Comparison of ENCODE assay signal across 15 mouse cellular contexts in genomic region chrX:103697796-103698195, GRCm38 (mm10).
"Had no signal": no experiment of that assay in that cellular context is flagged by ENCODE, and none has a peak within 500 bp of the region (broad histone marks: within the 10 kb centered on the region; RNA-seq: fewer than 3 reads in every experiment).

No protein-coding gene starts in this region.

- H3K36me3 ChIP-seq: limb, embryonic 15.5 days; liver, embryonic 12.5 days; lung, embryonic 15.5 days; midbrain, embryonic 13.5 days; neural tube, embryonic 15.5 days had no signal

- DNase-seq: kidney, adult 9 months; kidney, postnatal 36 days; layer of hippocampus, adult 9-11 months; layer of hippocampus, postnatal 36 days; right cerebral cortex, postnatal 4 days; spleen, adult 18-20 months; thymus, adult 18-20 months; thymus, postnatal 14 days had no signal

- H3K4me1 ChIP-seq: liver, embryonic 12.5 days had no signal

- H3K27ac ChIP-seq: kidney, postnatal 0 days; limb, embryonic 15.5 days; liver, embryonic 12.5 days; lung, embryonic 15.5 days; midbrain, embryonic 13.5 days; neural tube, embryonic 15.5 days had no signal

- H3K4me3 ChIP-seq: limb, embryonic 15.5 days; liver, embryonic 12.5 days; lung, embryonic 15.5 days; midbrain, embryonic 13.5 days; myocyte; neural tube, embryonic 15.5 days had no signal

- H3K4me2 ChIP-seq: limb, embryonic 15.5 days; liver, embryonic 12.5 days; lung, embryonic 15.5 days; midbrain, embryonic 13.5 days; neural tube, embryonic 15.5 days had no signal

- H3K9ac ChIP-seq: limb, embryonic 15.5 days; liver, embryonic 12.5 days; lung, embryonic 15.5 days; midbrain, embryonic 13.5 days; neural tube, embryonic 15.5 days had no signal

- H3K9me3 ChIP-seq: limb, embryonic 15.5 days; liver, embryonic 12.5 days; lung, embryonic 15.5 days; midbrain, embryonic 13.5 days; neural tube, embryonic 15.5 days had no signal

- ATAC-seq: liver, embryonic 12.5 days; midbrain, embryonic 13.5 days had no signal
